Mouse (Mus musculus) CH12.LX (cell line): ENCODE measurements around the gene Lrig2. TPM values are rescaled to one million over a fixed set of nuclear protein-coding genes. Genes with fewer than 3 reads are reported as not detected.

Experiments
- DNase-seq: peaks from one replicate; pipeline ENCODE4 v3.0.0-alpha.2; 2013; ENCODE audit errors: extremely low read depth
- H3K27ac ChIP-seq: 2 replicates; pipeline ENCODE4 v1.5.1; 2012; ENCODE audit warnings: low read depth, mild to moderate bottlenecking, control low read depth, moderate library complexity; ENCODE audit not compliant: insufficient read depth
- H3K27me3 ChIP-seq: replicated peaks from 2 replicates; pipeline ENCODE3; 2012; ENCODE audit warnings: inconsistent platforms
- H3K36me3 ChIP-seq, 2 experiments: replicated peaks in 1 of 2; 2 replicates each; pipeline versions ENCODE3 to v1.6.1; 2012; ENCODE audit warnings: inconsistent platforms in 1 of 2, low read length in 1 of 2, mild to moderate bottlenecking in 1 of 2, mixed read lengths in 1 of 2, moderate library complexity in 1 of 2; ENCODE audit not compliant: control insufficient read depth in 1 of 2, insufficient read depth in 1 of 2
- H3K4me1 ChIP-seq, 2 experiments: 2 replicates each; pipeline ENCODE4 v1.6.1; 2012; ENCODE audit warnings: inconsistent platforms in 1 of 2, moderate library complexity in 1 of 2; ENCODE audit not compliant: insufficient read depth in 2 of 2, control insufficient read depth in 1 of 2
- H3K4me2 ChIP-seq: 2 replicates; pipeline ENCODE4 v1.6.1; 2012; ENCODE audit warnings: low read depth, mild to moderate bottlenecking, control low read depth; ENCODE audit not compliant: poor library complexity, insufficient read depth, severe bottlenecking
- H3K4me3 ChIP-seq, 3 experiments: fragments of 150-350 bp in 1 of 3; sonication (generic) in 1 of 3; replicated peaks in 1 of 3; 2 replicates each; pipeline versions ENCODE3 to v1.5.1; 2011 to 2012; ENCODE audit warnings: low read depth in 2 of 3, low read length in 2 of 3, mild to moderate bottlenecking in 2 of 3, moderate library complexity in 2 of 3, control low read depth in 1 of 3, improper control_type of control experiment in 1 of 3, inconsistent platforms in 1 of 3, mixed read lengths in 1 of 3; ENCODE audit not compliant: poor library complexity in 1 of 3
- H3K79me2 ChIP-seq: replicated peaks from 2 replicates; pipeline ENCODE4 v1.6.1; 2012; ENCODE audit warnings: mild to moderate bottlenecking, moderate library complexity; ENCODE audit not compliant: control insufficient read depth, poor library complexity, insufficient read depth, severe bottlenecking; ENCODE audit errors: extremely low read depth
- H3K9ac ChIP-seq: 2 replicates; pipeline ENCODE4 v1.6.1; 2012; ENCODE audit warnings: low read depth, mild to moderate bottlenecking, control low read depth, moderate library complexity; ENCODE audit not compliant: insufficient read depth
- H3K9me3 ChIP-seq: replicated peaks from 2 replicates; pipeline ENCODE3; 2012; ENCODE audit warnings: low read length, inconsistent platforms, mixed read lengths
- EP300 ChIP-seq: IDR thresholded peaks from 2 replicates; pipeline ENCODE4 v1.6.1; 2011; ENCODE audit warnings: low read length, improper control_type of control experiment
- ETS1 ChIP-seq: conservative IDR thresholded peaks from 2 replicates; pipeline ENCODE4 v1.6.1; 2012; ENCODE audit warnings: low read depth, mild to moderate bottlenecking, inconsistent platforms, low read length, improper control_type of control experiment, moderate library complexity
- HCFC1 ChIP-seq: IDR thresholded peaks from 2 replicates; pipeline ENCODE4 v1.6.1; 2012; ENCODE audit warnings: low read depth, mild to moderate bottlenecking, inconsistent platforms, low read length, improper control_type of control experiment
- IRF4 ChIP-seq: IDR thresholded peaks from 2 replicates; pipeline ENCODE4 v1.6.1; 2014; ENCODE audit warnings: low read depth, mild to moderate bottlenecking, inconsistent platforms, low read length, improper control_type of control experiment
- JUN ChIP-seq: IDR thresholded peaks from 2 replicates; pipeline ENCODE4 v1.6.1; 2011; ENCODE audit warnings: low read depth, mild to moderate bottlenecking, low read length, improper control_type of control experiment, moderate library complexity; ENCODE audit not compliant: insufficient read depth
- JUND ChIP-seq: conservative IDR thresholded peaks from 2 replicates; pipeline ENCODE4 v1.6.1; 2011; ENCODE audit warnings: low read depth, low read length, improper control_type of control experiment
- MAFK ChIP-seq: IDR thresholded peaks from 2 replicates; pipeline ENCODE4 v1.6.1; 2011; ENCODE audit warnings: low read length, improper control_type of control experiment; ENCODE audit not compliant: insufficient replicate concordance
- MAX ChIP-seq: IDR thresholded peaks from 2 replicates; pipeline ENCODE4 v1.6.1; 2011; ENCODE audit warnings: low read length, improper control_type of control experiment
- RCOR1 ChIP-seq: conservative IDR thresholded peaks from 2 replicates; pipeline ENCODE4 v1.6.1; 2012; ENCODE audit warnings: low read depth, mild to moderate bottlenecking, inconsistent platforms, low read length, improper control_type of control experiment
- SIN3A ChIP-seq: IDR thresholded peaks from 2 replicates; pipeline ENCODE4 v1.6.1; 2012; ENCODE audit warnings: low read length, improper control_type of control experiment, inconsistent platforms
- UBTF ChIP-seq: IDR thresholded peaks from 2 replicates; pipeline ENCODE4 v1.6.1; 2012; ENCODE audit warnings: low read depth, mild to moderate bottlenecking, inconsistent platforms, low read length, improper control_type of control experiment, moderate library complexity
- USF2 ChIP-seq: conservative IDR thresholded peaks from 2 replicates; pipeline ENCODE4 v1.6.1; 2011; ENCODE audit warnings: low read depth, low read length, improper control_type of control experiment
- dilution Hi-C: fragments of 300-500 bp; cut with MboI; formaldehyde crosslinking; loops from 2 replicates; pipeline ENCODE4 v1.14.3; 2020; ENCODE audit warnings: low sequenced_read_pairs; ENCODE audit not compliant: extremely low pct_unique_long_range_greater_than_20kb, extremely low pct_ligation_motif_present
- in situ Hi-C: fragments of 300-500 bp; cut with MboI; formaldehyde crosslinking; loops from 3 replicates; pipeline ENCODE4 v1.14.3; 2019; ENCODE audit warnings: low sequenced_read_pairs, low pct_ligation_motif_present, low pct_unique_long_range_greater_than_20kb, mixed read lengths
- polyA plus RNA-seq: library from polyadenylated mRNA; unstranded; fragments of >175 nt; gene quantifications from 2 replicates; pipeline ENCODE4 v1.2.1, GENCODE M21; 2012; ENCODE audit warnings: low read depth; ENCODE audit not compliant: insufficient read length
- total RNA-seq, 2 experiments: library from RNA; depleted of rRNA; stranded (reverse); fragments of 300-350 nt in 1 of 2; fragments of >200 nt in 1 of 2; gene quantifications; 2 replicates each; pipeline ENCODE4 v1.2.3; 2012 to 2014

Lrig2 gene
- total and polyA plus RNA-seq, 3 experiments = 2.8 to 5.4 (median 5.1) TPM

DNA sequence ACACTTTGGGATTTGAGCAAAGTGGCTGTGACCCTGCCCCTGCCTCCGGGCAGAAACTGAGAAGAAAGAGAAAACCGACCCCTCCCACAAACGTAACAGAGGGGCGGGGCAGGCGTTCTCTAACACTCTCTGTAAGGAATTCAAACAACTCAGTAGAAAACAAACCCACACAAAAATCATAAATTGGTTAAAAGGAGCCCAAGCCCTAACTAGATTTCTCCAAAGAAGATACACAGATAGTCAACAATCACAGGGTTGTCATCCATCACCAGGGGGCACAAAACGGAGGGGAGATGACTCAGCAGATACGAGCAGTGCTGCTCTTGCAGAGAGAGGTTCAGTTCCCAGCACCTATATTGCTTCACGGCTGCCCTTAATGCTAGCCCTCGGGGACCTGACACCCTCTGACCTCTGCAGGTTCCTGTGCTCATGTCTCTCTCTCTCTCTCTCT, 77.4 kb downstream of the Lrig2 start:
- DNase-seq = no peak
- no peaks in the 10 kb centered on the region for H3K36me3 ChIP-seq

DNA sequence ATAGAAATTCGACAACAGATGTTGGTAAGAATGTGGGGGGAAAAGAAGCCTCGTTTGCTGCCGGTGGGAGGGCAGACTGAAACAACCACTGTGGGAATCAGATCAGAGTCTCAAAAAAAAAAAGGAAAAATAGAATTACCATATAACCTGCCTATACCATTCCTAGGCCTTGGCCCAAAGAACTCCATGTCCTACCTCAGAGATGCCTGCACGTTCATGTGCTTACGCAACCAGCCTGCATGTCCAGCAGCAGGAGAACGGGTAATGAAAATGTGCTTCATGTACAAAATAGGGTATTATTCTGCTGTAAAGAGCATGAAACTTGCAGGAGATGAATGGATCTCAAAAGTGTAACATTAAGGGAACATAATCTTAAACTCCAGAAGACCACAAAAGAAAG, 79.1 kb downstream of the Lrig2 start:
- H3K27me3 ChIP-seq = no peaks in the 10 kb centered on the region
- in situ Hi-C loops = loop anchor here (25.0 kb wide), 1 partner anchor 420 kb away; no protein-coding TSS in a partner anchor

More for the DNA sequence above, 77.4 kb downstream of the Lrig2 start:
- peak overlapping the region in 2 of 3 experiments; percentile 23 to 41 for H3K4me3 ChIP-seq
- no peak overlapping the region for H3K27ac ChIP-seq
- H3K9ac ChIP-seq = 0 out of 2 replicates have a peak overlapping the region, but pooled peaks have one; percentile 19
- in situ Hi-C loops (loop anchor here (25.0 kb wide), 1 partner anchor 422 kb away; no protein-coding TSS in a partner anchor), dilution Hi-C loops (no loop called here)
- TF ChIP-seq MAFK = peak; percentile 93
- TF ChIP-seq RCOR1 = no peak
- TF ChIP-seq, all 38 proteins: peak for 1
- H3K4me2 ChIP-seq = peak overlapping the region; percentile 93
- H3K4me1 ChIP-seq = peaks cover 0 to 12% of the 10 kb centered on the region in 2 experiments; a peak in 3 of 4 replicates
- H3K9me3 ChIP-seq = no peaks in the 10 kb centered on the region
- no peaks in the 10 kb centered on the region for H3K79me2 ChIP-seq
- no peaks in the 10 kb centered on the region for H3K27me3 ChIP-seq

DNA sequence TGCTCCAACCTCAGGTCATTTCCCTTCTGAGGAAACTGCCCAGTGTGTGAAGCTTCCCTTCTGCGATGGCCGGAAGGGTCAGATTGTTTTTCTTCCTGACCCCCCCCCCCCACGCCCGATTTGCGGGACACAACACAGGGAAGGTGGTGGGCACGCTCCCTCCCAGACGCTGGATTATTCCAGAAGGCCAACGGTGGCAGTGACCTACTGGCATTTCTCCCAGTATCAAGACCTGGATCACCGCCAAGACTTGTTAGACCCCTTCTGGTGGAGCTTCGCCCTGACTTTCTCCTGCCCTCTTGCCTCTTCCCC, 79.9 kb downstream of the Lrig2 start:
- in situ Hi-C loops = loop anchor here (25.0 kb wide), 1 partner anchor 420 kb away; no protein-coding TSS in a partner anchor
- H3K4me3 ChIP-seq = no peak overlapping the region
- TF ChIP-seq JUN (no peak), JUND (no peak), SIN3A (no peak), IRF4 (no peak), UBTF (no peak), ETS1 (no peak), MAX (no peak), USF2 (no peak), EP300 (no peak)
- no peak overlapping the region for H3K9ac ChIP-seq
- no peak overlapping the region for H3K27ac ChIP-seq
- H3K9me3 ChIP-seq = no peaks in the 10 kb centered on the region
- no peaks in the 10 kb centered on the region for H3K79me2 ChIP-seq
- no peak overlapping the region for H3K4me2 ChIP-seq
- dilution Hi-C loops = no loop called here
- no peaks in the 10 kb centered on the region for H3K27me3 ChIP-seq
- no peak for DNase-seq
- H3K4me1 ChIP-seq = peaks cover 0 to 6% of the 10 kb centered on the region in 2 experiments; a peak in 3 of 4 replicates
- H3K36me3 ChIP-seq = no peaks in the 10 kb centered on the region

More for the DNA sequence above, 79.1 kb downstream of the Lrig2 start:
- no peak for DNase-seq
- dilution Hi-C loops = no loop called here
- no peak overlapping the region for H3K27ac ChIP-seq
- H3K36me3 ChIP-seq = no peaks in the 10 kb centered on the region
- no peak overlapping the region for H3K4me3 ChIP-seq
- H3K4me1 ChIP-seq = peaks cover 0 to 6% of the 10 kb centered on the region in 2 experiments; a peak in 3 of 4 replicates
- H3K4me2 ChIP-seq = no peak overlapping the region
- no peaks in the 10 kb centered on the region for H3K79me2 ChIP-seq
- TF ChIP-seq HCFC1 (no peak), UBTF (no peak)
- no peak overlapping the region for H3K9ac ChIP-seq
- no peaks in the 10 kb centered on the region for H3K9me3 ChIP-seq
